Mouse (Mus musculus) frontal cortex, postnatal 14 days (tissue): ENCODE results near the gene Gm8797.
"Not testable (repeated sequence)": the region's sequence is repeated elsewhere in the genome, so short reads cannot be mapped to it uniquely, and the experiment has no call there.

Experiments used
- DNase-seq, 2 experiments: peaks; one replicate each; pipeline ENCODE4 v3.0.0; 2022; ENCODE audit warnings: low spot score in 2 of 2

Gm8797 gene

DNA sequence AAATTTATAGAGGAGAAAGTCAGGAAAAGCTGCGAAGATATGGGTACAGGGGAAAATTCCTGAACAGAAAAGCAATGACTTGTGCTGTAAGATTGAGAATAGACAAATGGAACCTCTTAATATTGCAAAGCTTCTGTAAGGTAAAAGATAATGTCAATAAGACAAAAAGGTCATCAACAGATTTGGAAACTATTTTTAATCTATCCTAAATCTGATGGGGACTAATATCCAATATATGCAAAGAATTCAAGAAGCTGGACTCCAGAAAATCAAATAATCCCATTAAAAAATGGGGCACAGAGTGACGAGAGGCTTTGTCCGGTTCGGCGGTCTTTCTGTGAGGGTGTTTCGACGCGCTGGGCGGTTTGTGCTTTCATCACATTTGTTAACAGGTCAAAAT lies at the start of gene Gm8797:
Gene Gm8797 (plus strand): TSS at position 301 of the 400 bp plus-strand sequence.
- not testable (repeated sequence) for DNase-seq

DNA sequence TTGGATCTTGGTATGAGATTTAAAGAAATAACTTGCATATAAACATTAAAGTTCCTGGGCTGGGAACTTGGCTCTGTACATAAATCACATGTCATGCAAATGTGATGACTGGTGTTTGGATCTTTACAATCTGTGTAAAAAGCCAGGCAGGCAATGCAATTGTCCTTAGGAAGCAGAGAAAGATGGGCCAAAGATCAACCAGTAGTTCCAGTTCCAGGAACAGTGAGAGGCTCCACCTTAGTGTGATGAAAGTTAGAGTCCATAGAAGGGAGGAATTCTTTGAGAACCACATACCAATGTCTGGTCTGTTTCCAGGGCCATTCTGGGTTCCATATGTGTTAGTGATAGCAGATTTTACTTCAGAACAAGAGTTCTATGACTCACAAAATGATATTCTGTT lies 36.1 kb upstream of the Gm8797 start:
- DNase-seq: no peak

DNA sequence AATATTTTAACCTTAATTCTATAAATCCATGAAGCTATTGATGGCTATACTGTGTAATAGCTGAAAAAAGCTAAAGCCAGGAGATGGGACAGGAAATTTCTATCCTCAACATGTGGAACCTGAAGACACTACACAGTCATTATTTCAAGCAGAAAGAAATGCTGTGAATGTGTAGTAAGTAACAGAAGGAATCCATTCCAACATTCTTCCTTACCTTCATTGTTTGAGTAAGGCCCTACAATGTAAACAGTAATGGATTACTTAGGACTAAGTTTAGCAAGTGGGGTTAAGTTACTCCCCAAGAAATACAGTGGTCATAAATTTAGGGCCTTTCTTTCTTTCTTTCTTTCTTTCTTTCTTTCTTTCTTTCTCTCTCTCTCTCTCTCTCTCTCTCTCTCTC lies 17.7 kb upstream of the Gm8797 start:
- no peak for DNase-seq

DNA sequence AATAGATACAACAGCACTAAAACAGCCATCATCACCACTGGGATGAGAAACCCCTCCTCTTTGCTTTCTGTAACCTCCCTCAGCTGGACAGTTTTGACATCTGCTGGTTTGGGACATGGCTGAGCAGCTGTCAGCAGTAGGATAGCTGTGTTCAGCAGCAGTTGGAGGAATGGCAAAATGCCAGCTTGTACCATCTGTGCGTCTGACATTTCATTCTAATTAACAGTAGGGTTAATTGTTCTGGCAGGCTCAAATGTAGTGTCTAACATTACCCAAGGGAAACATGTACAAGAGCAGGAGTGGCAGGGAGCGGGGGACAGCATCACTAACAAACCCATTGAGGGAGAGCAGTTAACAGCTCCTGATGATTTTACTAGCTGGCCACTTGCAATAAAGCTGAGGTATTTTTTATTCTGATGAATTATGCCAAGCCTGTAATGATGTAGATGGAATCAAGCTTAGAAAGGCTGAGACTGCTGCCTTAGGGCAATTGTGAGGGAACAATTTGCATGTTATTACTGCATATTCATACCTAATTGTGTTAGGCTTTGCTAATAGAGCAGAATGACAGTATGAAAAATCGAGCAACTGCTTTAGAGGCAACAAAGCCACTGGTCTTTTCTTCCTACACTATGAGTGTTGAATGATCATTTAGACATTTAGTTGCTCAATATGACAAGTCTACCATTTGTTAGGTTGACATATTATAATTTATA lies 4.3 kb downstream of the Gm8797 start:
- peak; percentile 31 to 33 for DNase-seq

DNA sequence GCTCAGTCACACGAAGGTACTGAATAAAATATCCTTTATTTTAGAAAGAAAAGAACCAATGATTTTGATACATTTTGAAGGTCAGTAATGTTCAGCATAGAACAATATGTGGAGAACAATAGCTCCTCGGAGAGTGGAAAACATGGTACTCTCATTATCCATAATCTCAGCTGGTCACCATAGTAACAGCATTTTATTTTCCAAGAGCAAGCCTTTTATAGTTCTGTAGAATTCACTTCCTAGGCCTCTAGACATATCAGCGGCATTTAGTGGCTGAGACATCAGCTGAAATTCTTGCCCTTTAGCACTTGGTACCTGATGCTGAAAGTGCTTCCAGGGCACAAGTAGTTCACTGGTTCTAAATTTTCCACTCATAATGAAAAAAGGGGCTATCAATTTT lies 15.7 kb downstream of the Gm8797 start:
- DNase-seq: no peak

DNA sequence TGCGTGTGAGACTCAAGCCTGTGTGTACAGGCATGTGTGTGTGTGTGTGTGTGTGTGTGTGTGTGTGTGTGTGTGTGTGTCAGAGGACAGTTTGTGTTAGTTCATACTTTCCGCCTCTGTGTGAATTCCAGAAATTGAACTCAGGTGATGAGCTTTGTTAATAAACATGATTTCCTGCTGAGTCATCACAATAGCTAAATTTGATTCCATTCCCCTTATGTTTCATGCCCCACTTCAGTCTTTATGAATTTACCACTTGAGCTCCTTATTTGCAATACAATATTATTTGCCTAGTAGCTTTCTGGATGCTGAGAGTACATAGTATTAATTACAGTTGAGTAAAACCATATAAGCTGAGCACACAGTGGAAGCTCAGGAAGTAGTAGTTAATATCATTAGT lies 26.3 kb downstream of the Gm8797 start:
- DNase-seq: no peak
